ENCODE assay signal across 11 mouse cellular contexts in genomic region chr1:92849938-92850574, GRCm38 (mm10). TPM values are rescaled to one million over a fixed set of nuclear protein-coding genes. Genes with fewer than 3 reads are reported as not detected.
DNase-seq lines count a peak whose midpoint lies in the region; ATAC-seq and TF ChIP-seq lines count a peak whose summit lies in the region.
"Had no signal": no experiment of that assay in that cellular context is flagged by ENCODE, and none has a peak within 500 bp of the region (broad histone marks: within the 10 kb centered on the region; RNA-seq: fewer than 3 reads in every experiment).

No protein-coding gene starts in this region.

- peak overlapping the region; percentile 79 for H3K9ac ChIP-seq in forebrain, embryonic 16.5 days (replicated peaks; ENCODE audit: low read depth, low read length)
- H3K9ac ChIP-seq in limb, embryonic 15.5 days: no peak overlapping the region

- WGBS in lung, adult 2 months: 45% methylated on average over 13 of the region's 13 CpGs
- 54% methylated on average over 13 of the region's 13 CpGs for WGBS in forebrain, embryonic 16.5 days
- 56% methylated on average over 13 of the region's 13 CpGs for WGBS in limb, embryonic 15.5 days
- WGBS in small intestine, adult 2 months: 29% methylated on average over 13 of the region's 13 CpGs

- no peaks in the 10 kb centered on the region for H3K9me3 ChIP-seq in forebrain, embryonic 16.5 days (ENCODE audit: control insufficient read depth, low read length)
- no peaks in the 10 kb centered on the region for H3K9me3 ChIP-seq in limb, embryonic 15.5 days

- H3K4me2 ChIP-seq in forebrain, embryonic 16.5 days (ENCODE audit: low read length): peak overlapping the region; percentile 58
- peak overlapping the region; percentile 65; the same call in 1 of the 2 replicates for H3K4me2 ChIP-seq in limb, embryonic 15.5 days

- H3K4me3 ChIP-seq in lung, adult 2 months (replicated peaks; ENCODE audit: extremely low read depth, low read depth, low read length): peak overlapping the region; percentile 4
- H3K4me3 ChIP-seq in forebrain, embryonic 16.5 days (replicated peaks; ENCODE audit: low read length): peak overlapping the region; percentile 62
- H3K4me3 ChIP-seq in limb, embryonic 15.5 days: no peak overlapping the region
- peak overlapping the region; percentile 1; the same call in 1 of the 2 replicates for H3K4me3 ChIP-seq in small intestine, adult 2 months (ENCODE audit: low read depth, low read length)

- no peak for TF ChIP-seq POLR2A in lung, adult 2 months (IDR thresholded peaks at IDR 0.05; ENCODE audit: borderline replicate concordance, extremely low read depth, low read depth, low read length)
- no peak for TF ChIP-seq POLR2A in small intestine, adult 2 months (IDR thresholded peaks at IDR 0.05; ENCODE audit: low read depth, low read length)

- peaks cover 12% of the 10 kb centered on the region for H3K36me3 ChIP-seq in forebrain, embryonic 16.5 days (ENCODE audit: control insufficient read depth, insufficient read depth)
- H3K36me3 ChIP-seq in limb, embryonic 15.5 days: peaks cover 27% of the 10 kb centered on the region
- H3K36me3 ChIP-seq in small intestine, adult 2 months (ENCODE audit: control insufficient read depth, insufficient read depth, low read length): no peaks in the 10 kb centered on the region

- peak overlapping the region; percentile 92 for H3K27ac ChIP-seq in forebrain, embryonic 16.5 days (ENCODE audit: low read length)
- H3K27ac ChIP-seq in limb, embryonic 15.5 days: no peak overlapping the region
- H3K27ac ChIP-seq in small intestine, adult 2 months (ENCODE audit: insufficient read depth, low read depth, low read length): no peak overlapping the region

- ATAC-seq in forebrain, embryonic 16.5 days: no peak
- ATAC-seq in limb, embryonic 15.5 days (ENCODE audit: insufficient number of reproducible peaks, low FRiP score, low TSS enrichment, low read depth): no peak

- 0 out of 2 replicates have a peak, but pooled peaks cover 2% of the 10 kb centered on the region for H3K4me1 ChIP-seq in lung, adult 2 months (ENCODE audit: control insufficient read depth, insufficient read depth, low read length)
- H3K4me1 ChIP-seq in forebrain, embryonic 16.5 days (replicated peaks; ENCODE audit: control insufficient read depth, insufficient read depth, low read length): peaks cover 51% of the 10 kb centered on the region
- peaks cover 45% of the 10 kb centered on the region for H3K4me1 ChIP-seq in limb, embryonic 15.5 days
- no peaks in the 10 kb centered on the region; the same call in 1 of the 2 replicates for H3K4me1 ChIP-seq in small intestine, adult 2 months (ENCODE audit: control insufficient read depth, insufficient read depth, insufficient read length, low read length)

- DNase-seq in lung, adult 2 months: no peak
- DNase-seq in lung, postnatal 14 days: no peak
- no peak for DNase-seq in kidney, adult 11 months
- no peak for DNase-seq in embryo, embryonic 10.5 days (ENCODE audit: low spot score)
- DNase-seq in cerebellum, postnatal 25 days: no peak
- DNase-seq: adrenal gland, postnatal 36 days; kidney, adult 9 months had no signal

- TF ChIP-seq CTCF in lung, adult 2 months (IDR thresholded peaks at IDR 0.05; ENCODE audit: insufficient read depth, low read length): no peak
- no peak for TF ChIP-seq CTCF in small intestine, adult 2 months (IDR thresholded peaks at IDR 0.05; ENCODE audit: extremely low read depth, insufficient read length, insufficient replicate concordance, low read depth, low read length)

- no peaks in the 10 kb centered on the region for H3K27me3 ChIP-seq in forebrain, embryonic 16.5 days (replicated peaks; ENCODE audit: control insufficient read depth, insufficient read depth, low read length)
- no peaks in the 10 kb centered on the region for H3K27me3 ChIP-seq in limb, embryonic 15.5 days
- H3K27me3 ChIP-seq in small intestine, adult 2 months (ENCODE audit: control insufficient read depth, insufficient read depth, low read length): 0 out of 2 replicates have a peak, but pooled peaks cover 8% of the 10 kb centered on the region

RNA-seq across cellular contexts. Expression of gene Gpc1, which starts 18.6 kb away (rescaled TPM):
- polyA plus RNA-seq in lung, adult 2 months (2012; rRNA removed): 23.4 and 23.6 TPM in 2 replicates
- polyA plus RNA-seq in forebrain, embryonic 16.5 days (2015; fragmentation: Nextera tagmentation; extraction: Ambion mirVana): 70.4 and 72.7 TPM in 2 replicates
- 73.6 and 80.7 TPM in 2 replicates for polyA plus RNA-seq in limb, embryonic 15.5 days (2015; fragmentation: Nextera tagmentation; extraction: Ambion mirVana)
- 6.8 and 8.4 TPM in 2 replicates for polyA plus RNA-seq in small intestine, adult 2 months (2012; rRNA removed)

RNA-seq across cellular contexts. Expression of gene Ankmy1, which starts 52.6 kb away (rescaled TPM):
- polyA plus RNA-seq in lung, adult 2 months (2012; rRNA removed): 1.0 and 1.5 TPM in 2 replicates
- 0.71 and 1.1 TPM in 2 replicates for polyA plus RNA-seq in forebrain, embryonic 16.5 days (2015; fragmentation: Nextera tagmentation; extraction: Ambion mirVana)
- polyA plus RNA-seq in limb, embryonic 15.5 days (2015; fragmentation: Nextera tagmentation; extraction: Ambion mirVana): 0.20 and 0.43 TPM in 2 replicates
- polyA plus RNA-seq in small intestine, adult 2 months (2012; rRNA removed): 0.15 TPM in 1 of 2 replicates, not detected in the other
- polyA plus RNA-seq: liver, embryonic 16.5 days had no signal

RNA-seq across cellular contexts. Expression of gene Dusp28, which starts 56.7 kb away (rescaled TPM):
- 21.9 and 27.1 TPM in 2 replicates for polyA plus RNA-seq in lung, adult 2 months (2012; rRNA removed)
- 11.3 and 13.2 TPM in 2 replicates for polyA plus RNA-seq in forebrain, embryonic 16.5 days (2015; fragmentation: Nextera tagmentation; extraction: Ambion mirVana)
- polyA plus RNA-seq in limb, embryonic 15.5 days (2015; fragmentation: Nextera tagmentation; extraction: Ambion mirVana): 9.8 and 11.7 TPM in 2 replicates
- polyA plus RNA-seq in small intestine, adult 2 months (2012; rRNA removed): 21.5 and 29.9 TPM in 2 replicates
